Mouse (Mus musculus) bone marrow macrophage, adult 2 months (primary cell): Measurements from ENCODE around the gene Ccdc8.

ENCODE experiments used
- CTCF ChIP-seq: IDR thresholded peaks from 2 replicates; pipeline ENCODE4 v1.5.1; 2012; ENCODE audit warnings: low read depth, mild to moderate bottlenecking, low read length, moderate library complexity
- POLR2A ChIP-seq: IDR thresholded peaks from 2 replicates; pipeline ENCODE4 v1.6.1; 2012; ENCODE audit warnings: mild to moderate bottlenecking, low read depth, low read length, borderline replicate concordance

DNA sequence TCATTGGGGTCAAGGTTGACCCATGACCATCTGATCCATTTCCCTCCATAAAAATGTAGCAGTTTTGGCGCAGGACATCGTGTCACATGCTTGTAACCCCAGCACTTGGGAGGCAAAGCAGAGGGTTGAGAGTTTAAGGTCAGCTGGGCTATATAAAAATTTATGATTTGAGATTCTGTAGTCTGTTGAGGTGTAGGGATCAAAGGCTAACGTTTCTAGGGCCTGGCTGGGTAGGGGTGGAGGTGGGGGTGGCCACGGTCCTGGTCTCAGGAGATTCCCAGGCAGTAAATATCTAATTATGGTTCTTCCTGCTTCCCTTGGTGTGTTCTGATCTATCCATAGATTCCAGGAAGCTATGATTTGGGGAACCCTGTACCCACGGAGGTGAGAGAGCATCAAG, 30.8 kb upstream of the Ccdc8 start:
- TF ChIP-seq CTCF (no peak), POLR2A (no peak)
